Mouse (Mus musculus) ES-E14 (cell line): ENCODE data around the gene Mphosph10.

Experiments used
- CHD2 ChIP-seq: IDR thresholded peaks from 2 replicates; pipeline ENCODE4 v1.6.1; 2014; ENCODE audit warnings: mild to moderate bottlenecking, low read depth, low read length, inconsistent platforms
- MAFK ChIP-seq: IDR thresholded peaks from 2 replicates; pipeline ENCODE4 v1.6.1; 2014; ENCODE audit warnings: mild to moderate bottlenecking, low read depth, low read length, inconsistent platforms; ENCODE audit not compliant: insufficient read depth

- TF ChIP-seq MAFK (no peak), CHD2 (no peak)
Measured at GRCm38 (mm10) chr7:64331309-64331708, 60.8 kb downstream of the Mphosph10 start.
